ENCODE assay signal across 8 mouse cellular contexts in the genomic region with DNA sequence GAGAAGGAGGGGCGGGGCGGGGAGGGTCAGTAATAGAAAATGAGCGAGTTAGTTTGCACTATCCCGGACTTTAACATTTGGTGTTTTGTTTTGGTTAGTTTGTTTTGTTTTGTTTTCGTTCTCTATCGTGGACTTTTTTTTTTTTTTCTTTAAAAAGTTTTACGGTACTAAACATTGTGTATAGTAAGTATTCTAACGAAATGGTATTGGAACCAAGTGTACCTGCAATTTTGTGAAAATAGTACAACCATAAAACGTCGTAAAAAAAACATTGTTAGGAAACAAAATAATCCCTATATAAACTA. TPM values are rescaled to one million over a fixed set of nuclear protein-coding genes. Genes with fewer than 3 reads are reported as not detected.
DNase-seq lines count a peak whose midpoint lies in the region; ATAC-seq lines count a peak whose summit lies in the region.

Gene Bche (minus strand): TSS at position 6 of the 305 bp plus-strand sequence.

- no peaks in the 10 kb centered on the region for H3K36me3 ChIP-seq in embryonic facial prominence, embryonic 12.5 days
- H3K36me3 ChIP-seq in midbrain, embryonic 11.5 days (ENCODE audit: control insufficient read depth, insufficient read depth, low read length) = no peaks in the 10 kb centered on the region

- no peak for ATAC-seq in embryonic facial prominence, embryonic 12.5 days (ENCODE audit: insufficient number of reproducible peaks, insufficient read depth, low FRiP score, low TSS enrichment)
- ATAC-seq in midbrain, embryonic 11.5 days (ENCODE audit: low FRiP score) = no peak

- H3K27ac ChIP-seq in embryonic facial prominence, embryonic 12.5 days = no peak within 1 kb of the TSS
- no peak within 1 kb of the TSS; the same call in 1 of the 2 replicates for H3K27ac ChIP-seq in midbrain, embryonic 11.5 days (ENCODE audit: low read depth, low read length)

- peak within 1 kb of the TSS; percentile 47 for H3K4me3 ChIP-seq in embryonic facial prominence, embryonic 12.5 days
- H3K4me3 ChIP-seq in midbrain, embryonic 11.5 days (ENCODE audit: low read depth, low read length) = peak within 1 kb of the TSS; percentile 33

- 17% methylated on average over 10 of the region's 10 CpGs for WGBS in embryonic facial prominence, embryonic 12.5 days
- WGBS in midbrain, embryonic 11.5 days = 23% methylated on average over 10 of the region's 10 CpGs

- H3K9me3 ChIP-seq in embryonic facial prominence, embryonic 12.5 days = no peaks in the 10 kb centered on the region
- no peaks in the 10 kb centered on the region for H3K9me3 ChIP-seq in midbrain, embryonic 11.5 days (ENCODE audit: control insufficient read depth, low read length)

- H3K27me3 ChIP-seq in embryonic facial prominence, embryonic 12.5 days = no peaks in the 10 kb centered on the region
- no peaks in the 10 kb centered on the region for H3K27me3 ChIP-seq in midbrain, embryonic 11.5 days (ENCODE audit: control insufficient read depth, insufficient read depth, low read length)

- peak within 1 kb of the TSS; percentile 48 for H3K4me2 ChIP-seq in embryonic facial prominence, embryonic 12.5 days (replicated peaks)
- peak within 1 kb of the TSS; percentile 53 for H3K4me2 ChIP-seq in midbrain, embryonic 11.5 days

- no peak for DNase-seq in gastrocnemius, postnatal 4 days (ENCODE audit: low spot score in 2 of 2)
- no peak for DNase-seq in gastrocnemius, postnatal 25 days
- no peak for DNase-seq in heart, postnatal 4 days
- DNase-seq in midbrain, embryonic 11.5 days (ENCODE audit: low spot score, missing footprints) = no peak
- DNase-seq in natural killer cell, adult 2 months (ENCODE audit: low spot score in 2 of 2) = no peak
- no peak for DNase-seq in cerebellum, adult 8-10 months
- DNase-seq in left cerebral cortex, adult 8-10 months (ENCODE audit: low spot score in 2 of 2) = no peak

- H3K9ac ChIP-seq in embryonic facial prominence, embryonic 12.5 days = peak within 1 kb of the TSS; percentile 16; the same call in 1 of the 2 replicates
- peak within 1 kb of the TSS; percentile 67 for H3K9ac ChIP-seq in midbrain, embryonic 11.5 days (ENCODE audit: low read length)

- no peaks in the 10 kb centered on the region for H3K4me1 ChIP-seq in embryonic facial prominence, embryonic 12.5 days
- H3K4me1 ChIP-seq in midbrain, embryonic 11.5 days (ENCODE audit: control insufficient read depth, insufficient read depth, low read length) = no peaks in the 10 kb centered on the region

RNA-seq across cellular contexts. Expression of gene Bche, which starts in this region (rescaled TPM):
- total RNA-seq in gastrocnemius, postnatal 4 days (2021) = 10 to 100 TPM; 13.7 to 14.2 TPM
- 1 to 10 TPM; 1.6 to 2.9 TPM for total RNA-seq in gastrocnemius, postnatal 25 days (2021)
- 3.1 and 4.1 TPM in 2 replicates for polyA plus RNA-seq in embryonic facial prominence, embryonic 12.5 days (2016; fragmentation: Nextera tagmentation; extraction: Ambion mirVana)
- 10 to 100 TPM; 16.2 to 16.5 TPM for total RNA-seq in heart, postnatal 4 days (2021)
- 4.1 and 5.1 TPM in 2 replicates for polyA plus RNA-seq in midbrain, embryonic 11.5 days (2014; fragmentation: Nextera tagmentation; extraction: Ambion mirVana)
- 1 to 10 TPM; 3.3 to 4.2 (median 3.8) TPM for total RNA-seq in left cerebral cortex, adult 8-10 months (2022)
